Mouse (Mus musculus) spleen, adult 2 months (tissue): ENCODE results near the gene Parn.

ENCODE experiments used
- CTCF ChIP-seq: fragments of 200-500 bp; IDR thresholded peaks from 2 replicates; pipeline ENCODE4 v1.5.1; 2011; ENCODE audit warnings: mild to moderate bottlenecking, inconsistent platforms; ENCODE audit not compliant: insufficient read depth, insufficient read length, insufficient replicate concordance; ENCODE audit errors: extremely low read depth
- POLR2A ChIP-seq: fragments of 200-500 bp; IDR thresholded peaks from 2 replicates; pipeline ENCODE4 v1.6.1; 2011; ENCODE audit warnings: low read depth, low read length, inconsistent platforms

DNA sequence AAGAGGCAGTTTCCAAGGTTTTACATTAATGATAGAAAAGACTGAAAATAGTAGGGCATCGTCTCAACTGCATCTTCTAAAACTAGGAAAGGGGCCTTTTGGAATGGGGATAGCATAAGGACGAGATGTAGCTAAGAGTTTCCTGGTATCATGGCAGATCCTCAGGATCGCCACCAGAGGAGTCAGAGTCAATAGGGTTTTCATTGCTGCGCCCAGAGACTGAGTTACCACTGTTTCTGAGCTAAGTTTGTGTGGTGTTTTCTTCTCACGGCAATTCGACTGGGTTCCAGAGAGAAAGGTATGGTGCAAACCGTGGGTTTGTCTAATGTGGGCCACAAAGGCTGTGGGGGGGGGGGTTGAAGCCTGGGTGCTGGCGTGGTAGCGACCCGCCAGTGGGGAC, 36.7 kb upstream of the Parn start:
- no peak for TF ChIP-seq POLR2A
- TF ChIP-seq CTCF: no peak
